Mouse (Mus musculus) heart, adult 11 months (tissue): ENCODE results near the gene Klri1.
"Not testable (repeated sequence)": the region's sequence is repeated elsewhere in the genome, so short reads cannot be mapped to it uniquely, and the experiment has no call there.

Experiments
- DNase-seq: peaks from one replicate; pipeline ENCODE4 v3.0.0; 2022

The Klri1 gene

GRCm38 (mm10) chr6:129717032-129717431 lies at the start of gene Klri1:
TSS of gene Klri1 (minus strand) at chr6:129717132.
- DNase-seq, result no peak

GRCm38 (mm10) chr6:129747654-129748032 lies 30.7 kb upstream of the Klri1 start:
- DNase-seq, result no peak

- DNase-seq, result peak; percentile 83
These were observed 30.2 kb upstream of the Klri1 start for GRCm38 (mm10) chr6:129747016-129747653.

GRCm38 (mm10) chr6:129746151-129746550 lies 29.2 kb upstream of the Klri1 start:
- DNase-seq, result no peak

GRCm38 (mm10) chr6:129740069-129740721 lies 23.3 kb upstream of the Klri1 start, which contains the start of gene Klri2:
TSS of gene Klri2 (minus strand) at chr6:129740484.
- DNase-seq, result no peak

GRCm38 (mm10) chr6:129736414-129736813 lies 19.5 kb upstream of the Klri1 start:
- DNase-seq, result no peak

GRCm38 (mm10) chr6:129727237-129727636 lies 10.3 kb upstream of the Klri1 start:
- no peak for DNase-seq

- DNase-seq, result no peak
These were observed 4.5 kb upstream of the Klri1 start for GRCm38 (mm10) chr6:129721390-129721789.

- DNase-seq, result no peak
These were observed 3.6 kb upstream of the Klri1 start for GRCm38 (mm10) chr6:129720487-129720886.

- no peak for DNase-seq
These were observed 3.4 kb downstream of the Klri1 start for GRCm38 (mm10) chr6:129713566-129713965.

- not testable (repeated sequence) for DNase-seq
These were observed 25.5 kb downstream of the Klri1 start for GRCm38 (mm10) chr6:129691436-129691835.

- no peak for DNase-seq
These were observed 36.6 kb downstream of the Klri1 start for GRCm38 (mm10) chr6:129680379-129680778.

- no peak for DNase-seq
These were observed 38.1 kb downstream of the Klri1 start, which contains the start of gene Klrc1 for GRCm38 (mm10) chr6:129678873-129679272. TSS of gene Klrc1 (minus strand) at chr6:129678973.

- not testable (repeated sequence) for DNase-seq
These were observed 55.6 kb downstream of the Klri1 start for GRCm38 (mm10) chr6:129661301-129661700.

GRCm38 (mm10) chr6:129660589-129660988 lies 56.3 kb downstream of the Klri1 start, which contains the start of gene Klrc2:
TSS of gene Klrc2 (minus strand) at chr6:129660689.
- not testable (repeated sequence) for DNase-seq
